Mouse (Mus musculus) A20 (cell line): ENCODE results near the gene Slc44a1.

Experiments
- DNase-seq: peaks from one replicate; pipeline ENCODE4 v3.0.0-alpha.2; 2011; ENCODE audit warnings: low read depth, low spot score

The Slc44a1 gene

DNA sequence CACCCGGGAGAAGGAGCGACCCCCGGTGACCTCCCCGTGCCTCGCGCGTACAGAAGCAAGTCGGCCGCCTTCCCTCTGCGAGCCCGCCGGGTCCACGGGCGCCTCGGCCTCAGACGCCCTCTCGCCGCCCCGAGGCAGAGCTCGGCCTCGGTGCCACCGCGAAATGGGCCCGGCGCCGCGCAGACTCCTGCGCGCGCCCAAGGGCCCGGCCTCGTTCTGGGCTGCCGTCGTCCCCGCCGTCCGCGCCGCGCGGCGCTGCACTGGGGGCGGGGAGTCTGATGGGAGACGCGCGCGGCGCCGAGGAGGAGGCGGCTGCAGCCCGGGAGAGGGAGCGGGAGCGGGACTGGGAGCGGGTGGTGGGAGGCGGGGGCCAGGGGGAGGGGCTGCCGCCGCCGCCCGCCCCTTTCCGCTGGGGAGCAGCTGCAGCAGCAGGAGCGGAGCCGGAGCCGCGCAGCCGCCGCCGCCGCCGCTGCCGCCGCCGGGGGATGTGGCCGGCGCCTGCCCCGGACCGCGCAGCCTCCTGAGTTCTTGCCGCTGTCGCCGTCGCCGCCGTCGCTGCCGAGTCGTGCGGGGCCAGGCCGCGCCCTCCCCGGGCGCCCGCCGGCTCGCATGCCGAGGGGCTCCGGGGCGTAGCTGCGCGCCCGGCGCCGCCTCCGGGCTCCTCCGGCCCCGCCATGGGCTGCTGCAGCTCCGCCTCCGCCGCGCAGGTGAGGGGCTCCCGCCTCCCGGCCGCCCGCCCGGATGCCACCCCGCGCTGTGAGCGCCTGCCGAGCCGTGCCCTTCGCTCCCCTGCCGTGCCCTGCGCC is at the start of gene Slc44a1:
TSS of gene Slc44a1 (plus strand) at position 404 of the 806 bp plus-strand sequence.
- DNase-seq, result peak; percentile 93

DNA sequence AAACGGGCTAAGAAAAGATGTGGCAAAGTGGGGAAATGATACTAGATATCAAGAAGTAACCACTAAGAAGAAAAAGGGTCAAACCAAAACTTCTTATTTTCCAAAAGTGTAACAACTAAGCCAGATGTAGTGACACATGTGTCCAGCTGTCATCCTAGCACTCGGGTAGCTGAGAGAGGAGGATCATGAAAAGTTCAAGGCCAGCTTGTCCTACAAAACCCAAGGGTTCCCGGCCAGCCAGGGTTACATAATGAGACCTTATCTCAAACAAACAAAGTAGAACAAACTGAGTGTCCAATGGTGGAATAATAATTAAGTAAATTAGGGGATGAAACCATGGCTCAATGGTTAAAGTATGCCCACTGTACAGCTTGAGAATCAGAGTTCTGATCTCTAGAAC is 45.2 kb upstream of the Slc44a1 start:
- no peak for DNase-seq

DNA sequence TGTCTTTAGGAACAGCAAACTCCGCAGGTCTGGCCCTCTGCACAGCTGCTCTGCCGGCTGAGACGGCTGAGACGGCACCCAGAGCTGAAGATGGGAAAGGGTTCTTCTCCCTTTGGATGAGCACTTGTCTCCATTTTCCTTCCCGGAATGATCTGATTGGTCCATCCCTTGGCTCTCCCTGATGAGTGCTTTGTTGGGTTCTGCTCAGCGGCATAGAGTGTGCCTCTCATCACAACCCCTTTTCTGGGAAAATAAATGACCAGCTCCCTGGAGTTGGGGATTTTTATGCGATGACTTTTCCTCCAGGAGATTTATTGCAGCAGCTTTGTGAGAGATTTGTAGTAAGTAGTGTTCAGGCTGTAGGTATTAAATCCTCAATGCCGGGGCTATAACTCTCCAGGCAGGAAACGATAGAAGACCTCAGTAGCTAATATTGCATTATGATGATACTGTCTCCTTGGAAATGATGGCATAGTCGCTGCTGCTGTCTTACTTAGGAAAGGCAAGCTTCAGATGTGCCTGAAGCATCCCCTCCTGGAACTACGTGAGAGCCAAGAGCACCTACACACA is 43.5 kb upstream of the Slc44a1 start:
- no peak for DNase-seq

DNA sequence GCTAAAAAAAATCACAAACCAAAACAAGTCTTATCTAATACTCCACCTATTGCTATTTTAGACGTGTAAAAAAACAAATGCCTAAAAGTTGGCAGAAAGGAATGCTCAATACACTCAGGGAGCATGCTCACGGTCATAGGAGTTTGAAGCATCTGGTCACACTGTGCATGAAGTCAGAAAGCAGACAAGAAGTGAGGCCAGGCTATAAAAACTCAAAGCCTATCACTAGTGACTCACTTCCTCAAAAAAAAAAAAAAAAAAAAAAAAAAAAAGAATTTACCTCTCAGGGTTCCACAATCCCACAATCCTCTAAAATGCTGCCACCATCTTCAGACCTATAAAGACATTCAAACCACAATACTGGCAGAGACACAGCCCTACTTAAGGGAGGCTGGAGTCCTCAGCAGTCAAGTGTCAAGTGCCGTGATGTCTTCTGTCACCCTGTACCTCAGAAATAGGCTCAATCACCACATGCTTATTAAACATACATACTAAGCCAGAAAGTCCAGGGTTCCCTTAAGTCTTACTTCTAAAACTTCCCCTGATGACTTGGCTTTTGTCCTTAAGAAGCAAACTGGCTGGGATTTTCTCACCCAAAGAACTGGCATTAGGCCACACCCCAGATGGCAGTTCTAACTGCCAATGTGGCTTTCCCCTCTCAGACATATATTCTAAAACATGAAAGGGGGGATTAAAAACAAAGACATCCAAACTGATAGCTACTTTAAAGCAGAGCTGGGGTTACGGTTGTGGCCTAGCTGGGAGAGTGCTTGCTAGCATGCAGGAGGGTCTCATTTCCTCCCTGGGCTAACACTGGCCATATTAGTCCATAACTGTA is 42.7 kb upstream of the Slc44a1 start:
- DNase-seq, result peak; percentile 44

DNA sequence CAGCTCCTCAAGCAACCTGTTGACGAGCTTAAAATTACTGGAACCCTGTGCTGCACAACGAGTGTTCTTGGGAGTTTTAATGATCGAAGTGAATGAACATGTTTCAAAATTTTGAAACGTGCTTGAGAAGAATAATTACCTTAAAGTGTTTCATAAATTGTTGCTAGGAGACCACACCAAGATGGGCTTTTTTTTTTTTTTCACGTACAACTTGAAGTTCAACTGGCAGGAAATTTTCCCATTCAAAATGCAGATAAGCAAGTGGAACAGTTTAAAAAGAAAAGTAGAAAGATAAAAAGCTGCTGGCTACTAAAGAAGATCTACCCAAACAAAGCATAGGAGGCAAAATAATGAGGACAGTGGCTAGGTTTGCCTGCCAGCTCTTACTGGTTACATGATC is 41.7 kb upstream of the Slc44a1 start:
- no peak for DNase-seq

DNA sequence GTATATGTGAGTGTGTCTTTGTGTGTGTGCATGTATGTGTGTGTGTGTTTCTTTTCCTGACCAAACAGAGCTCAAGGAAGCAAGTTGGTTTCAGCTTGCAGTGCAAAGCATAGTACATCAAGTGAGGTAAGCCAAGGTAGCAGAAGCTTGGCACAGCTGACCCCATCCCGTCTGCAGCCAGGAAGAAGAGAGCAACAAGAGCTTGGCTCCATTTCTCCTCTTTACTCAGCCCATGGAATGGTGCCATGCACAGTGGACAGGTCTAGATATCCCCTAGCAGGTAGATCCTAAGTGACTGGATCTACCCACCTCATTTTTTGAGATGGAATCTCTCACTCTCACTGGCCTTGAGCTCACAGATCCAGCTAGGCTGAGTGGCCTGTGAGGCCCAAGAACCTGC is 40.8 kb upstream of the Slc44a1 start:
- DNase-seq, result no peak

DNA sequence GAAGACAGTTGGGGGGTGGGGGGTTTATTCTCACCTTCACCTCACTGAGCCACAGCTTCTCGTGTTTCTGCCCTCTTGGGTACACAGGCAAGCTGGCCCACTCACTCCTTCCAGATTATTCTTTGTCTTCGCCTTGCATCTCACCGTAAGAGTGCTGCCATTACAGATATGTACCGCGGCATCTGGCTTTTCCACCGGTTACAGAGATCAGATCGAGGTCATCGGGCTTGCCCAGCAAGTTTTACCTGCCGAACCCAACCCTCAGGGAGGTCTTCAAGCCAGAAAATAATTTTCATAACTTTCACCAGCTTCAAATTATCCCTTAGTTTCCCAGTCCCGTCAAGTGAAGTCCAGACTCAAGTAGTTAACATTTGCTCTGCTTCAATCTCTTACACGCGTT is 36.8 kb upstream of the Slc44a1 start:
- DNase-seq, result no peak

DNA sequence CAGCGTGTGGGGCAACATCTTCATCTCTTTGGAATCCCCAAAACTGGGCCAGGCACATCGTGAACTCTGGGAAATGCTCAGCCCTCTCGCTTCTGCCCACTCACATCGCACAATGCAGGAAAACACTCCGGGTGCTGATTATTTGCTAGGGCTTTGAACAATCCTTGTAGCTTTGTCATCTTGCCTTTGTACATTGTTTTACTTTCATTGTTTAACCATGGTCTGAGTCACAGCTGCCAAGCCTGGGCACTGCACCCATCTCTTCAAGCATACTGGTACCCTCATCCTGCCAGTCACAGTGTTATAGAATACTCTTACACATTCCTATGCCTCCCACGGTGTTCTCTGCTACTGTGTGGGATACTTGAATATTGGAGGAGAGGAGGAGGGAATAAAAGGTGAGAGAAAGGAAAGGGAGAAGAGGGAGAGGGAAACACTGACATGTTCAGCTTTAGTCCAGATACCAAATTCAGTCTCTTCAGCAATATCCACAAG is 35.7 kb upstream of the Slc44a1 start:
- no peak for DNase-seq

DNA sequence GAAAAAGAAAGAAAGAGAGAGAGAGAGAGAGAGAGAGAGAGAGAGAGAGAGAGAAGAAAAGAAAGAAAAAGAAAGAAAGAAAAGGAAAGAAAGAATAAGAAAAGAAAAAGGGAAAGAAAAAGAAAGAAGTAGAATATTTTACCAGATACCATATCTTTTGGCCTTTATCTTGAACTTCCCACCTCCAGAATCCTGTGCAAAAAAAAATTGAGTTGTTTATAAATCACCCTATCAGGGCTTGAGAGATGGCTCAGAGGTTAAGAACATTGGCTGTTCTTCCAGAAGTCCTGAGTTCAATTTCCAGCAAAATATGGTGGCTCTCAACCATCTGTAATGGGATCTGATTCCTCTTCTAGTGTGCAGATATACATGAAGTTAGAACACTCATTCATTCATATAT is 33.3 kb upstream of the Slc44a1 start:
- no peak for DNase-seq

DNA sequence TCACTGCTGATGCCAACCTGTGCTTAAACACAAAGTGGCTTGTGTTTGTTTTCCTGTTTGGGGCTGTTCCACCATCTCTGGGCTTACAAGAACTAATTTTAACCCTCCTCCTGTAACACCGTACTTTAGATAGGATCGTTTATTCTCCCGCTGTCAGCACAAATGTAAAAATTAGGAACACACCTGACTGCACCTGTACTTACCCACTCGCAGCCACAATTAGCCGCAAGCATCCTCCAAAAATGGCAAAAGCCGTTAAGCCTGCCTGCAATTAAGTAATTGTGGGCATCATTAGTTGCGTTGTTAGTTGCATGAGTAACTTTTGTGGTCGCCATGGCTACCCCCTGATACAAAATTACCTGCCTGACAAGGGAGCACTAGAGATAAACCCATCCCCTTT is 31.4 kb upstream of the Slc44a1 start:
- peak; percentile 62 for DNase-seq

DNA sequence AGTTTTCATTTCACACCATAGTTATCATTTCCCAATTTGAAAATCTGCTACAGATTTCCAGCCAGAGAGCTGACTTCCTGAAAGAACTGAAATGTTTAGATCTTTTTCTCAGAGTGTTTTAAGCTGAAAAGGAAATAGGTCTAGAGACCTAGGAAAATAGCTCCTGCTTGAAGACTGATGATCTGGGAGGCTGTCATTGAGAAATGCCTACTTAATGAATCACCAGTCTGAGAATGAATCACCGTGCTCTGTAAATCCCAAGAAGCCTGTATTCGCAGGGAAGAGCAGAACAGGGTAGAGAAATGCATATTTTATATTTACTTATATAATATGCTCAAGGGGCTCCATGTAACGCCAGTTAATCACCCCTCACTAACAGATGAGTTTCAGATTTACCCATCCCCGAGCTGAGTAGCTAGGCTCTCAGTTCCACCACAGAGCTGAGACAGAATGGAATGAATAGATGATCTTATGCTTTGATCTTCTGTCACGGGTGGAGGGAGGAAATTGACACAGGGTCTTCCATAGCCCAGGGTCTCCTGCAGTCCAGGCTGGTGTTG is 30.6 kb upstream of the Slc44a1 start:
- peak; percentile 32 for DNase-seq

DNA sequence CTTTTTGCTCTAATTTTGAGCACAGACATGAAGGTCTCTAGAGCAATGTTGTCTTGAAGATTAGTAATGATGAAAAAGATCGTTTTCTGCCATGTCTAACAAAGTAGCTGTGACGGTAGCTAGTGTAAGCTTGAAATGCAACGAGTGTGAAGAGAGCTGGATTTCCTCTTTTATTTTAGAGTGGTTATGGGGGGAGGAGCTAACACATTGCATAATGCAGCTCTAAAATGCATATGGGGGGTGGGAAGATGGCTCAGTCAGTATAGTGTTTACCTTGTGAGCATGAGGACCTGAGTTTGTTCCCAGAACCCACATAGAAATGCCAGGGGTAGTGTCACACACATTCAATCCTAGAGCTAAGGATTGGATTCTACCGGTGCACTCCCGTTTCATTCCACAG is 29.5 kb upstream of the Slc44a1 start:
- DNase-seq, result peak; percentile 47

DNA sequence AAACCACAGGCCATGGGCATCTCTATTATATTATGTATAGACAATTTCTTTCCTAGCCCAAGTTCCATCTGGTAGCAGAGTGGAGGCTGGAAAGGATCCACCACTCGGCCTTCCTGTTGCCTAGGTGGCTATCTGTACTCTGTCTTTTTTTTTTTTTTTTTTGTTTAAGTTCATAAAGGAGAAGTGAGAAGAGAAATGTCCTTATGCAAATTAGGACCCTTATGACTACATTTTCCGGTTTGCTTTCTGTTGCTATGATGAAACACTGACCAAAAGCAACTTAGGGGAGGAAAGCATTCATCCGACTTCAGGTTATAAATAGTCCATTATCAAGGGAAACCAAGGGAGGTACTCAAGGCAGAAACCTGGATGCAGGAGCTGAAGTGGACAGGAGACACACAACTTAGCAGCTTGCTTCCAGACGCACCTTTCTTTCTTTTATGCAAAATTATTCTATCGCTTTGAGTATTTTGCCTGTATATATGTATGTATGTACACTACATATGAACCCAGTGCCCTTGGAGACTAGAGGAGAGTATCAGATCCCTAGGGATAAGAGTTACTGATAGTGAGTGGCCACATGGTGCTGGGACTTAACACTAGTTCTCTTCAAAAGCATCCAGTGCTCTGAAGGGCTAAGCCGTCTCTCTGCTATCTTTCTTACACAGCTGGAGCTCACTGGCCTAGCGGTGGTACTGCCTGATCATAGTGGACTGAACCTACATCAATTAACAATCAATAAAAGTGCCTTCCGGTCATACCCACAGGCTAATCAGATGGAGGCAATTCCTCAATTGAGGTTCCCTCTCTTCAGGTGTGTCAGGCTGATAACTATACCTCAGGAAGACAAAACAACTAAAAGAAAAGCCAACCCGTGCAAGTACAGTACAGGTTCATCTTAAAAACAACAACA is 28.0 kb upstream of the Slc44a1 start:
- peak; percentile 88 for DNase-seq

DNA sequence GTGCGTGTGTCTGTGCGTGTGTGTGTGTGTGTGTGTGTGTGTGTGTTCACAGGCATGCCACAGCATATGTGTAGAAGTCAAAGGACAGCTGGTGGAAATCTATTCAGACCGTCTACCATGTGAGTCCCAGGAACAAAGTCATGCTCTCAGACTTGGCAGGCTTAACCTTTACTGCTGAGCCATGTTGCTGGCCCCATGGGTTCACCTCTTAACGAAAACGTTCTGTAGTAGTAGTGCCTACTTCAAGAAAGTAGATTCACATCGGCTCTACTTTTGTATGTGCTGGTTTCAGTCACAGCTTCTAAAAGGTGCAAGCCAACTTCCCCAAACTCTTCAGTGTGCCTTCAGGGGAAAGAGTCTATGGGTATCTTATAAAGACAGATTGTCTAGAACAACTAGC is 27.2 kb upstream of the Slc44a1 start:
- DNase-seq, result peak; percentile 60

DNA sequence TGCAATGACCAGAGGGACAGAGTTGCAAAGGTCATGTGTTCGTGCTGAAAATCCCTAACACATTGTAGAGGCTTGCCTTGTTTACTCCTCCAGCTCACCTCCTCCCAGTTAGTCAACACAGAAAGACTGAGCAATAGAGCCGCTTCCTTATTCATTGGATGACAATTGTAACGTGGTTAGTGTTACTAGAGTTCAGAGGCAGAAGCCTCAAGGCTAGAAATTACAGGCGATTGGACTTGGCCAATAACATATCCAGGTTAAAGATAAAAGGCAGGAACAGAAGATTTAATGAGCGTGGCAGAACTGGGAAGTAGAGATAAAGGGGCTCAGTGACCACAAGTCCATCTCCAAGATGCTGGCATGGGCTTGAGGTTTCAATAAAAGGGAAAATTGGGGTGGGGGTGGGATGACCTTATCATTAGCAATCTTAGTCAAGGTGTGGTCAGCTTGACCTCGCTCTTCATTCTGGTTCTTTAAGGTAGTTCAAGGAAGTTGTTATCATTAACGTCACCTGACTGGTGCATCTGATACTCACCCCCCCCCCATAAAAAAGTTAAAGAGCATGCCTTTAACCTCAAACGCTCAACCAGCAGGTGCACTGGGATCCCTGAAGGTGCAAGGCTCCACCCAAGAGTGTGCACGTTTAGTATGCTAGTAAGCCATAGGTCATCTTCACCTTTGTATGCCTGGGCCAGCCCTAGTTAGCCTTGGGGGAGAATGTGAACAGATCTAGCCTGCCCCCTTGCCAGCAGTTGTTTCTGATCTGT is 26.0 kb upstream of the Slc44a1 start:
- peak; percentile 16 for DNase-seq

DNA sequence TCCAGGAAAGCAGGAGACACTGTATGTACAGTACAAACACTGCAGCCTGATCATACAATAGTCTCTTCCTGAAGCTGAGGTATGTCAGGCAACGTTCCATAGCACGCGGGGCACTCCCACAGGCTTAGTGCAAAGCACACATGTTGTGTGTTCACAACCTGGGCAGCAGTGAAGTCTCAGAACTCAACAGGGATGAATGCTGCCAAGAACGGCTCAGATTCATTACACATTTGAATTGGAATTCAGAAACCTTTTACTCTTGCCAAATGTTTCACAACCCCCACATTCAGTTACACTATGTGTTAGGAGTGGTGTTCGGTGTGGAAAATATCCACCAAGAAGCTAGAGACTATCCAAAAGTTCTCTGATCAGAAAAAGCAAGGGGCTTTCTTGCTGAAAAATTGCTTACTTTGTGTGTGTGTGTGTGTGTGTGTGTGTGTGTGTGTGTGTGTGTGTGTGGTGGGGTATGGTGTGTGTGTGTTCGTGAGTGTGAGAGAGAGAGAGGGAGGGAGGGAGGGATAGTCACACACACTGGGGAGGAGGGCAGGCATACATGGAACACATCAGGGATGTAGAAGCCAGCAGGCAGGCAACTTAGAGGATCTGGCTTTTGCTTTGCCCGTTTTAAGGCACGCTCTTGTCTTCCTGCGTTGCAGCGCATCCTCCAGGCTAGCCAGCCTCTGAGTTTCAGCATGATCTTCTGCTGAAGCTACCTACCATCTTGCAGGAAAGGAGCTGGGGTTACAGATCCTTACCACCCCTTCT is 24.2 kb upstream of the Slc44a1 start:
- no peak for DNase-seq

DNA sequence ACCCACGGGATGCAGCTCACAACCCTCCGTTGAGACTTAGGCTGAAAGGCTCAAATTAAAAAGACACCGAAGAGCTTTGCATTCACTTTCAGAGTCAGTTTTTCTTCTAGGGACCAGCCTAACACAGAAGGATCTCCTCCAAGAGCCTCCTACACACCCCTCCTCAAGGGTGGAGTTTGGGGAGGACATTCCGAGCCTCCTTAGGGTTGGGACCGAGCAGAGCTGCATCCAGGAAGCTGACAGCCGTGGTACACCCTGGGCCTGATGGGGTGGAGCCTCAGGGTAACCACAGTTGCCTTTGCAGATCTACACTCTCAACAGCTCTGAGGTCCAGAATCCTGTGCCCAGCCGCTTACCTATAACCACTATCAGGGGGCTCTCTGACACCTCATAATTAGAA is 23.3 kb upstream of the Slc44a1 start:
- no peak for DNase-seq

DNA sequence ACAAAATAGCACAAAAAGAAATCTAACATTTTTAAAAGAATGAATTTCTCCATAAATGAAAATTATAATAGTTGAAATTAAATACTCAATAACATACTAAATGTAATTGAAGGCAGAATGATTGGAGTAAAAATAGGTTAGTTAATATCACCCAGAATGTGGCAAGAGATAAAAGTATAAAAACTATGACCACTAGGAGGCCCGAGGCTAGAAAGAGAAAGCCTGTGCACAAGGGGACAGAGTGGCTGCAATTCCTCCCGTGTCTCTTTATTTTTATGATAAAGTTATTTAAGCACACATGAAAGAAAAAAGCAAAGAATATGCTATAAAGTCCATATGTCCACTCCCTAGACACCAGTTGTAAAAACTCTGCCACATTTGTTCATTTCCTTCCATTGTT is 17.4 kb upstream of the Slc44a1 start:
- DNase-seq, result peak; percentile 40

DNA sequence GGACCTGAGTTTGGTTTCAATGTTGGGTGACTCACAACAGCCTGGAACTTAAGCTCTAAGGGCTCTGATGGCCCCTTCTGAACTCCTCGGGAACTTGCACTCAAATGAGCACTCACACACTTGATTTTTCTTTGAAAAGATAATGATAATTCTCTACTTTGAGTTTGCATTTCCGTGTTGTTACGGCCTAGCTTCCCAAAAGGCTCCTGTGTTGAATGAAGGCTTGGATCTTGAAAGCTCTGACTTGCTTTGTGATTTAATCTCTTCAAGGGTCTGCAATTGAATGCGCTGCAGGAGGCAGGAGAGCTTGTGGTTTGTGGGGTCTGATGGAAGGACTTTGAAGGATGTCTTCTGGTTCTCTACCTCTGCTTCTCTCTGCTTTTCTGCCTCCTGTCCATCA is 13.1 kb upstream of the Slc44a1 start:
- DNase-seq, result no peak

DNA sequence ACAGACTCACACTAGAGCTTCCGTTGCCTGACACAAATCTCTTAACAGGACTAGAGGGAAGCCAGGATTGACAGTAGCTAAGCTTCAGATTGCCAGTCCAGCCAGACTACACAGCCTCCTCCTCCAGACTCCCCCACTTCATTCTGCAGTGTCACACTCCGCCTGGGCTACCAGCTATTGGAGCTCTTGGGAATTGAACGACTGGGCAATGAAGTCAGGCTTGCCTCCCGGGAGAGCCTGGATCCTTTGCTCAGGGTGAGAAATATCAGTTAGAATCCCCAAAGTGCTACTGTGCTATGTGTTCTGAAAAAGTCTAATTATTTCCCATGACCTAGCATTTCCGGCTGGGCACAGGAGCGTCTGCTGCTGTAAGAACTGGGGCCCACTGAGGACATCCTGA is 9.7 kb upstream of the Slc44a1 start:
- no peak for DNase-seq
